Mouse (Mus musculus) splenic B cell, adult 2 months (primary cell): Measurements from ENCODE around the gene Mras.
A peak's percentile ranks its signal among the peaks of the same experiment; 100 is the strongest.

Experiments
- DNase-seq: peaks from one replicate; pipeline ENCODE4 v3.0.0-alpha.2; 2011; ENCODE audit warnings: low read depth, low spot score
- H3K27me3 ChIP-seq: 2 replicates; pipeline ENCODE4 v1.6.1; 2012; ENCODE audit warnings: mild to moderate bottlenecking, low read length, moderate library complexity, mixed read lengths; ENCODE audit not compliant: control insufficient read depth, poor library complexity, insufficient read depth, severe bottlenecking
- H3K36me3 ChIP-seq: 2 replicates; pipeline ENCODE4 v1.6.1; 2012; ENCODE audit warnings: mild to moderate bottlenecking, low read length, moderate library complexity, mixed read lengths; ENCODE audit not compliant: control insufficient read depth, poor library complexity, insufficient read depth, severe bottlenecking

Gene Mras

DNA sequence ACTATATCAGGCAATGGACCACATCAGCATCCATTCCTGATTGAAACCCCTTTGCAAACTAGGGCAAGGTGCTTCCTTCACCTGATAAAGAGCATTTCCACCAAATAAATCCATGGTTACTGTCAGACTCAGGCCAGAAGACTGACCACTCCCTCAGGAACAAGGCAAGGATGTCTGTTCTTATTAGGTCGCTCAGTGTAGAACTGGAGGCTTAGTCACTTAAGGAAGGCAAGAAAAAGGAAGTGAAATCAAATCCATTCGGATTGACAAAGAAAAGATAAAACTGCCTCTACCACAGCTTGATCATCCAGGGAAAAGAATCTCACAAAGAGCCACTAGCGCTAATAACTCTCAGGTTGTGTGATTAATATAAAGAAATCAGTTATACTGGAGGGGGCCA lies 27.9 kb downstream of the Mras start:
- H3K27me3 ChIP-seq: no peaks in the 10 kb centered on the region
- H3K36me3 ChIP-seq: no peaks in the 10 kb centered on the region
- no peak for DNase-seq

DNA sequence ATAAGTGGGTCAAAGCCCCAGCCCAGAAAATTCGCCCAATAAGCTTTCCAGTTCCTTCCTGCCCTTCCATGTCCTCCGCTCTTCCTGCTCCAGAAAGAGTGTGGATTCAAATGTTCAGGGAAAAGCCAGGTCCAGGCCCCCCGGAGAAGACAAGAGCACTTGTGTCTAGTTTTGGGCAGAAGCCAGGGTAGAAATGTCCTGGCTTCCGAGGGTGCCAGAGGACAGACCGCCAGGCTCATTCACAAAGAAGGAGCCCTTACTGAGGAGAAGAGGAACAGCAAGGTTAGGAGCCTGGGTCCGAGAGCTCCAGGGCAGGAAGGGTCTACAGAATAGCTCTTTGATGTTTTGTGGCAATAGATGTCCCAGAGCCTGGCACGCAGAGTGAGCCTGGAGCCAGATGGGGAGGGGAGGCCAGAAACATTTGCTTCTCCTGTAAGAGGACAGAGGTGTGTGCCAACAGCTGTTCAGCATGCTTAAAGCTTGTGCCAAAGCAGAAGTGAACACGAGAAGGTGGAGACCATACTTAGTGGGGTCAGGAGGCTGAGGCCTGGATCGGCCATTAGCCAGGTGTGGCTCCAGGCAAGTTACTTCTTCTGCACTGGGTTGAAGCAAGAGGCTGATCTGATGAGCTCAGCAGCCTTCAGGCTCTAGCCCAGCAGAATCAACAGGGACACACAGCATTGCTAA lies 35.8 kb downstream of the Mras start:
- no peaks in the 10 kb centered on the region for H3K27me3 ChIP-seq
- no peaks in the 10 kb centered on the region for H3K36me3 ChIP-seq
- DNase-seq: no peak

- H3K27me3 ChIP-seq: no peaks in the 10 kb centered on the region
- H3K36me3 ChIP-seq: no peaks in the 10 kb centered on the region
- no peak for DNase-seq
These were observed 36.4 kb downstream of the Mras start for GRCm38 (mm10) chr9:99400781-99401180.

- Histone ChIP-seq H3K36me3 (no peaks in the 10 kb centered on the region), H3K27me3 (no peaks in the 10 kb centered on the region)
- DNase-seq: no peak
These were observed 39.9 kb downstream of the Mras start for GRCm38 (mm10) chr9:99397056-99397815.

GRCm38 (mm10) chr9:99394366-99394765 lies 42.8 kb downstream of the Mras start:
- Histone ChIP-seq H3K36me3 (no peaks in the 10 kb centered on the region), H3K27me3 (no peaks in the 10 kb centered on the region)
- no peak for DNase-seq

DNA sequence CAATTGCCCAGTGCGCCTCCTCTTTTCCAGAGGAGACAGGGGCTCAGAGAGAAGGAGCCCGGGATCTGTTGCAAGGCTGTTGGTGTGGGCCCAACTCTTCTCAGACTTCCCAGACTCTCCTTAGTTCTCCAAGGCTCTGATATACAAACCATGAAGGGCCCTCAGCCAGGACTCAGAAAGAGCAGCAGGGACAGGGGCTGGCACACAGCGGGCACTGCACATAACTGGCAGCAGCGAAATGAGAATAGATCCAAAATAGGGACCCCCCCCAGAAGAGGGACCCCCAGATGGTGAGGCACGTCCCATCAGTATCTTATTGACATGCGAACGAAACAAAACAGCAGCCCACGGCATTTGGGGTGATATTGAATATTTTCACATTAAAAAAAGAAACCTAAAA lies 44.0 kb downstream of the Mras start:
- no peak for DNase-seq
- Histone ChIP-seq H3K36me3 (no peaks in the 10 kb centered on the region), H3K27me3 (no peaks in the 10 kb centered on the region)

- Histone ChIP-seq H3K27me3 (no peaks in the 10 kb centered on the region), H3K36me3 (no peaks in the 10 kb centered on the region)
- DNase-seq: no peak
These were observed 45.6 kb downstream of the Mras start for GRCm38 (mm10) chr9:99391557-99391956.

DNA sequence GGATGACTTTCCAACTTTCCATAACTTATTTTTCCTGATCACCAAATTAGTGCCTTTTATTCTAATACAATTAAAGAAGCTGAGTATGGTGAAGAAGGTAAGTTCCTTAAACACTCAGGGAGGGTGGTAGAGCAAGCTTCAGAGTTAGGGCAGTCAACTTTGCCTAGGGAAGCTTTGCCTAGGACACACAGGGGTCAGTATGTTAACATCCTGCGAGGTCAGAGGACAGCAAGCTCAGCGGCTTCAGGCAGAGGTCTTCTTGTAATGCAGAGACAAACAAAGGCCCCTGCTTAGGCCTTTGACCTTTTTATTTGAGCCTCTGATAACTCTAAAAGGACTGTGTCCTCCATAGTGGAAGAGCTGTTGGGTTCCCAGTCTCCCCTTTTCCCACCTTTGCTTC lies 46.5 kb downstream of the Mras start:
- no peak for DNase-seq
- no peaks in the 10 kb centered on the region for H3K36me3 ChIP-seq

GRCm38 (mm10) chr9:99390201-99390600 lies 47.0 kb downstream of the Mras start:
- Histone ChIP-seq H3K27me3 (no peaks in the 10 kb centered on the region), H3K36me3 (no peaks in the 10 kb centered on the region)
- DNase-seq: no peak

More for the DNA sequence above, 46.5 kb downstream of the Mras start:
- H3K27me3 ChIP-seq: no peaks in the 10 kb centered on the region

DNA sequence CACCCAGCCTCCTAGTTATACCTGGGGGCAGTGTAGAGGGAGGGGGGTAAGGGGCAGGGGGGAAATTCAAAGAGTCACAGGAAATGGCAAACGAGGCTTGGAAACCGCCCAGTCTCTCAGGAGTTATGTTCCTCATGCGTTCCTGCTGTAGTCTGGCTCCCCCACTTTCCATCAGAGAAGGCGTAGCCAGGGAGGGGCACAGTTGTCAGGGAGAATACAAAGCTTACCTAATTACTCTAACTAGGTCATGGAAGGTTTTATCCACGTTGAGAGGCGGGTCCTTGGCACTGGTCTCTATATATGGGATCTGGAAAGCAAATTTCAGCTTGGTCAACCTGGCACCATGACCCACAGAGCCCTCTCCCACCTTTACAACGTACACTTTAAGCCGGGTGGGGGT lies 47.7 kb downstream of the Mras start:
- Histone ChIP-seq H3K36me3 (no peaks in the 10 kb centered on the region), H3K27me3 (no peaks in the 10 kb centered on the region)
- DNase-seq: no peak

DNA sequence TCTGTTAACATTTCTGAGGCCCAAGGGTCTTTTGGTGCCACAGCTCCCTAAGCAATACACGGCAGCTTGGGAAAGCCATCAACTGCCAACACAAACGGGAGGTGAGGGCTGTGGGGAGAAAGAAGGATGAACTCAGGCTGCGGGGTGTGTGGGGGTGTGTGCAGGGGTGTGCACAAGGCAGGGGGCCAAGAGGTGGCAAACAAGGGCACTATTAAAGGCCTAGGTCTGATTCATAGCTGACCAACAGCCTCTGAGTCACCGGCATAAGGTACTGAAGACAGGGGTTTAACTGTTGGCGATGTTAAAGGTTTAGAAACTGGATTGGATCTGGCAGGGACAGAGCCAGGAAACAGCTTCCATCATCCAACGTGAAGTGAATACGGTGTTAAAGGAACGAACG lies 48.3 kb downstream of the Mras start:
- H3K36me3 ChIP-seq: no peaks in the 10 kb centered on the region
- H3K27me3 ChIP-seq: no peaks in the 10 kb centered on the region
- DNase-seq: no peak

- Histone ChIP-seq H3K36me3 (no peaks in the 10 kb centered on the region), H3K27me3 (no peaks in the 10 kb centered on the region)
- DNase-seq: no peak
These were observed 49.1 kb downstream of the Mras start for GRCm38 (mm10) chr9:99388078-99388477.

GRCm38 (mm10) chr9:99382556-99382955 lies 54.6 kb downstream of the Mras start:
- no peak for DNase-seq
- Histone ChIP-seq H3K27me3 (no peaks in the 10 kb centered on the region), H3K36me3 (no peaks in the 10 kb centered on the region)

- DNase-seq: no peak
- Histone ChIP-seq H3K36me3 (no peaks in the 10 kb centered on the region), H3K27me3 (no peaks in the 10 kb centered on the region)
These were observed 58.0 kb downstream of the Mras start for GRCm38 (mm10) chr9:99379194-99379593.

DNA sequence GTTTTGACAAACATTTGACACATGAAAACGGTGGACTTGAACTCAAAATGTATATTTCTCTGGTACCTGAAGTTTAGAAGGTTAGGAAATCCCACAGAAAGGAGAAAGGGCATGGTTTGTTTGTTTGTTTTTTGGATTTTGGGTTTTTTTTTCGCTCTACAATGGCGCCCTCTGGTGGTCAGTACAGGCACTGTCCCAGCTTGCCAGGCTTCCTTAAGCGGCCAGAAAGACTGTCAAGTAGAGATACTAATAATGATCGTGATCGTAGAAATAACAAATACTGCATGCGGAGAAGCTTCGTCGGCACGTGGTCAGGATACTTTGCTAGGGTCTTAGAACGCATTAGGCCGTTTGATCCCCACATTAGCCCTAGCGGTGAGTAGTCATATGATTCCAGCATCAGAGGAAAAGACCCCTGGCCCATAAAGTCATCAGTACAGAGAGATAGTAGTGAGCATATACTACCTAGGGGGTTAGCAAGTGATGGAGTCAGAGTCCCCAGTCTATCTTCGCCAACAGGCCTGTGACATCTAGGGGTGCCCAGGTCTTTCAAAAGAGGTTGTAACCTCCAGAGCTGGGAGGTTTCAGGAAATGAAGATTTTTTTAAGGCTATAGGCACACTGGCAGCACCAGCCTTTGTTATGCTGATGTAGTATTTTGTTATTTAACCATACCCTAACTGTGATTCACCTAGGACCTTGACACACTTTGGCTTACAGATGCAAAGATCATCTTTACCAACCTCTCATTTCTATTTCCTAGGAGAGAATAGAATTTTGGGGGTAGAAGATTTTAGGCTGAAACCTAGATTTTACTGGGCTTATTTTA lies 60.4 kb downstream of the Mras start:
- peak; percentile 47 for DNase-seq
- Histone ChIP-seq H3K27me3 (no peaks in the 10 kb centered on the region), H3K36me3 (no peaks in the 10 kb centered on the region)
